Mouse (Mus musculus): Measurements from ENCODE around the gene Spn. TPM values are rescaled to one million over a fixed set of nuclear protein-coding genes. Genes with fewer than 3 reads are reported as not detected.
"Not testable (repeated sequence)": the region's sequence is repeated elsewhere in the genome, so short reads cannot be mapped to it uniquely, and the experiment has no call there.

Gene Spn
- polyA plus RNA-seq, 1 experiment from 2014 or later: 0.10 TPM

DNA sequence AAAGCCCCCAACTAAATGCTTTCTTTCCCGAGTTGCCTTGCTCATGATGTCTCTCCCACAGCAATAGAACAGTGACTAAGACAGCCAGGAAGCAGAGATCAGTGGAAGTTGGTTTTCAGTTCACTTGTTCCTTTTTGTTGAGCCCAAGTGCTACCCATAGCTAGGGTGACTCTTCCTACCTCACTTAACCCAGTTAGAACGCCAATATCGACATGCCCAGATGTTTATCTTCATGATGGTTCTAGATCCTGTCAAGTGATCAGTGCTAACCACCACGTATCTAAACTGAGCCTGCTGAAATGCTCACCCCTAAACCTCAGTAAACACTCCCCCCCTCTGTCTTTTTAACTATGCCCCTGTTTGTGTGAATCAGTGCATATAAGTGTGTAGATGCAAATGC is 38.1 kb downstream of the Spn start:
- H3K36me3 ChIP-seq: no peaks in the 10 kb centered on the region
- no peak for ATAC-seq (ENCODE audit: low FRiP score, low read depth)
- H3K4me2 ChIP-seq (replicated peaks): no peak overlapping the region
- 86% methylated on average over 4 of the region's 4 CpGs for WGBS
- no peak overlapping the region for H3K4me3 ChIP-seq
- no peaks in the 10 kb centered on the region for H3K27me3 ChIP-seq
- no peaks in the 10 kb centered on the region for H3K9me3 ChIP-seq
- no peak overlapping the region for H3K27ac ChIP-seq (replicated peaks)
- H3K9ac ChIP-seq (replicated peaks): no peak overlapping the region
- 0 out of 2 replicates have a peak, but pooled peaks cover 4% of the 10 kb centered on the region for H3K4me1 ChIP-seq

DNA sequence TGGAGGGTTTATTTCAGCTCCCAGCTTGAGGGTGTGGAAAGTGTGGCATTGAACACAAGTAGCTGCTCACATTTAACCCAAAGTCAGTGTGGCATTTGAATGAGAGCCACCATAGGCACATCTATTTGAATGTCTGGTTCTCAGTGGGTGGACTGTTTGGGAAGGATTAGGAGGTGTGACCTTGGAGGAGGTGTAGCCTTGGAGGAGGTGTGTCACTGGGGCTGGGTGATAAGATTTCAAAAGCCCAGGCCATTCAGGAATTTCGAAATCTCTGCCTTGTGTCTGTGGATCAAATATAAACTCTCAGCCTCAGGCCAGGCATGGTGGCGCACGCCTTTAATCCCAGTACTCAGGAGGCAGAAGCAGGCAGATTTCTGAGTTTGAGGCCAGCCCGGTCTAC is 38.7 kb downstream of the Spn start:
- no peak overlapping the region for H3K27ac ChIP-seq (replicated peaks)
- H3K36me3 ChIP-seq: no peaks in the 10 kb centered on the region
- no peak overlapping the region for H3K4me2 ChIP-seq (replicated peaks)
- no peak overlapping the region for H3K4me3 ChIP-seq
- H3K4me1 ChIP-seq: no peaks in the 10 kb centered on the region
- 88% methylated on average over 4 of the region's 4 CpGs for WGBS
- no peaks in the 10 kb centered on the region for H3K27me3 ChIP-seq
- H3K9me3 ChIP-seq: no peaks in the 10 kb centered on the region
- ATAC-seq (ENCODE audit: low FRiP score, low read depth): no peak
- H3K9ac ChIP-seq (replicated peaks): no peak overlapping the region

GRCm38 (mm10) chr7:127098521-127098920 is 39.1 kb downstream of the Spn start:
- no peak overlapping the region for H3K9ac ChIP-seq (replicated peaks)
- no peak overlapping the region for H3K4me2 ChIP-seq (replicated peaks)
- no peak overlapping the region for H3K4me3 ChIP-seq
- no peak for ATAC-seq (ENCODE audit: low FRiP score, low read depth)
- H3K27ac ChIP-seq (replicated peaks): no peak overlapping the region
- no peaks in the 10 kb centered on the region for H3K9me3 ChIP-seq
- whole genome bisulfite sequencing: 86% methylated on average over 5 of the region's 5 CpGs
- no peaks in the 10 kb centered on the region for H3K27me3 ChIP-seq
- no peaks in the 10 kb centered on the region for H3K4me1 ChIP-seq
- no peaks in the 10 kb centered on the region for H3K36me3 ChIP-seq

- Histone ChIP-seq H3K9ac (replicated peaks) (no peak overlapping the region), H3K9me3 (no peaks in the 10 kb centered on the region), H3K27ac (replicated peaks) (no peak overlapping the region), H3K27me3 (no peaks in the 10 kb centered on the region), H3K4me2 (replicated peaks) (no peak overlapping the region), H3K4me1 (no peaks in the 10 kb centered on the region), H3K4me3 (no peak overlapping the region), H3K36me3 (no peaks in the 10 kb centered on the region)
- WGBS: 65% methylated on average over 7 of the region's 7 CpGs
- ATAC-seq (ENCODE audit: low FRiP score, low read depth): no peak
Observed at GRCm38 (mm10) chr7:127096456-127096855, 41.2 kb downstream of the Spn start.

- ATAC-seq (ENCODE audit: low FRiP score, low read depth): no peak
- Histone ChIP-seq H3K4me3 (no peak overlapping the region), H3K9me3 (no peaks in the 10 kb centered on the region), H3K27me3 (no peaks in the 10 kb centered on the region), H3K4me2 (replicated peaks) (no peak overlapping the region), H3K9ac (replicated peaks) (no peak overlapping the region), H3K27ac (replicated peaks) (no peak overlapping the region), H3K4me1 (peaks cover 7% of the 10 kb centered on the region), H3K36me3 (no peaks in the 10 kb centered on the region)
- 84% methylated on average over 3 of the region's 3 CpGs for WGBS
Observed at GRCm38 (mm10) chr7:127093914-127094313, 43.7 kb downstream of the Spn start.

DNA sequence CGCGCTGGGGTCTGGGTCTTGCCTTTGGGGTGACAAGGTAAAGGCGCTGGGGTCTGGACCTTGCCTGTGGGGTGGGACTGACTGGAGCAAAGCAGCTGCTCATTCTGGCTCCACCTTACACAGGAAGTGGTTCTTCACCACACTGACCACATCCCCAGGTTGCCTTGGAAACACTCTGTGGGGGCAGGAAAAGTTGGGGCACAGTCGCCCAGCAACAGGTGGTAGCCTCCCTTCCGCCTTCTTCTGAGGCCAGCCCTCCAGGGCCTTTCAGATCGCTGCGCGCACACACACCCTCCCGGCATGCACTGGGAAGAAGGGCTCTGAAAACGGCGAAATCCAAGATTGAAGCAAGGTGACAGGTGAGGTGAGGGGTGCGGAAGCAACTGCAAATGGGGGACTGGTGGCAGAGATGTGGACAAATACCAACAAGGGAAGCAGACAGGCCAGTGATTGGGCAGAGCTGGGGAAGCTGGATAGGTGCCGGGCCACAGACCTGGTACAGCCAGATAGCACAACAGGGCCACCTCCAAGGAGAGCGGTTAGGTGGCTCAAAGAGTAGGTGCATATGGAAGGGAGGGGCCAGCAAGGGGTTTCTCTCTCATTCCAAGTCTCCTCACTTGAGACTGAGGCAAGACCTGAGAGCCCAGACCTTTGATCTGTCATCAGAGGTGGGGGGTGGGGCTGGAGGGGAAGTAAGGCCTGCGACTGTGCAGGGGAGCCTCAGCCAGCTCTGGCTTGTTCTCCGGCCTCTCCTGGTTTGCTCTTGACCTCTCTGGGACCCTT is 46.3 kb downstream of the Spn start, which contains the start of gene AI467606:
Gene AI467606 (plus strand): TSS at position 246 of the 783 bp plus-strand sequence.
- no peaks in the 10 kb centered on the region for H3K27me3 ChIP-seq
- no peak within 1 kb of the TSS for H3K4me3 ChIP-seq
- H3K27ac ChIP-seq (replicated peaks): no peak within 1 kb of the TSS
- WGBS: 76% methylated on average over 16 of the region's 16 CpGs
- ATAC-seq (ENCODE audit: low FRiP score, low read depth): no peak
- H3K4me1 ChIP-seq: peaks cover 10% of the 10 kb centered on the region
- H3K4me2 ChIP-seq (replicated peaks): no peak within 1 kb of the TSS
- no peaks in the 10 kb centered on the region for H3K9me3 ChIP-seq
- no peak within 1 kb of the TSS for H3K9ac ChIP-seq (replicated peaks)
- H3K36me3 ChIP-seq: no peaks in the 10 kb centered on the region

DNA sequence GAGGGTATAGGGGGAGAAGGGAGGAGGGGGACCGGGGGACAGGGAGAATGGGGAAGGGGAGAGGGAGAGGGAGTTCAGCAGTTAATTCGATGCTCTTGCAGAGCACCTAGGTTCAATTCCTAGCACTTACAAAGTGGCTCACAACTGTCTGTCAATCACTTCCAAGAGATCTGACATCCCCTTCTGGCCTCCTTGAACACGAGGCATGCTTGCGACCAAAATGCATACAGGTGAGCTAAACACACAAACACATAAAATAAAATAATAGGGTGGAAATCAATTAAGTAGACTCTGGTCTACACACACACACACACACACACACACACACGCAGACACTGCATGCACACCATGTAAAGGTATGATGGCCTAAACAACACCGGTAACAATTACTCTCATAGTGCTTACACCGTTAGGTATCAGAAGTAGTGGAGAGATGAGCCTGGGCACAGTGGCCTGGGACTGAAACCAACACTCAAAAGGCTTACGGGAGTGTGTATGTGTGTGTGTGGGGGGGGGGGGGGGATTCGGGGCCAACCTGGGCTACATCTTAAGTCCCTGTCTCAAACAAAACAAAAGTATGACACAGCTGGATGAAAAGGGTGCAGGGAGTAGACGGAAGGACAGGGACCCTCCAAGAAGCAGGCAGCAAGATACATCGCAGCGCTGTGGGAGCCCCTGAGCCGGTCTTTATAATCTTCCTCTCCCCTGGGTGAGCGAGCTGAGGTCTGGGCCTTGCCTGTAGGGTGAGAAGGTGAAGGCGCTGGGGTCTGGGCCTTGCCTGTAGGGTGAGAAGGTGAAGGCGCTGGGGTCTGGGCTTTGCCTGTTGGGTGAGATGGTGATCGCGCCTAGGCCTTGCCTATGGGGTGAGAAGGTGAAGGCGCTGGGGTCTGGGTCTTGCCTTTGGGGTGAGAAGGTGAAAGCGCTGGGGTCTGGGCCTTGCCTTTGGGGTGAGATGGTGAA is 47.2 kb downstream of the Spn start:
- Histone ChIP-seq H3K9me3 (no peaks in the 10 kb centered on the region), H3K27me3 (no peaks in the 10 kb centered on the region), H3K4me3 (no peak overlapping the region), H3K4me2 (replicated peaks) (no peak overlapping the region), H3K4me1 (peaks cover 10% of the 10 kb centered on the region), H3K36me3 (no peaks in the 10 kb centered on the region), H3K27ac (replicated peaks) (no peak overlapping the region), H3K9ac (replicated peaks) (no peak overlapping the region)
- no peak for ATAC-seq (ENCODE audit: low FRiP score, low read depth)
- 84% methylated on average over 19 of the region's 20 CpGs for WGBS

GRCm38 (mm10) chr7:127088901-127089845 is 48.5 kb downstream of the Spn start:
- ATAC-seq (ENCODE audit: low FRiP score, low read depth): no peak
- Histone ChIP-seq H3K27ac (replicated peaks) (no peak overlapping the region), H3K36me3 (no peaks in the 10 kb centered on the region), H3K4me1 (peaks cover 10% of the 10 kb centered on the region), H3K27me3 (no peaks in the 10 kb centered on the region), H3K9ac (replicated peaks) (peak overlapping the region; percentile 34; the same call in 1 of the 2 replicates), H3K4me2 (replicated peaks) (peak overlapping the region; percentile 43), H3K9me3 (no peaks in the 10 kb centered on the region), H3K4me3 (peak overlapping the region; percentile 18; the same call in 1 of the 2 replicates)
- 21% methylated on average over 27 of the region's 27 CpGs for WGBS

- Histone ChIP-seq H3K9me3 (no peaks in the 10 kb centered on the region), H3K27me3 (no peaks in the 10 kb centered on the region), H3K4me1 (peaks cover 10% of the 10 kb centered on the region), H3K36me3 (no peaks in the 10 kb centered on the region), H3K27ac (replicated peaks) (no peak overlapping the region), H3K4me3 (no peak overlapping the region), H3K9ac (replicated peaks) (no peak overlapping the region), H3K4me2 (replicated peaks) (no peak overlapping the region)
- 91% methylated on average over 3 of the region's 3 CpGs for WGBS
- no peak for ATAC-seq (ENCODE audit: low FRiP score, low read depth)
Observed at GRCm38 (mm10) chr7:127088083-127088482, 49.5 kb downstream of the Spn start.

DNA sequence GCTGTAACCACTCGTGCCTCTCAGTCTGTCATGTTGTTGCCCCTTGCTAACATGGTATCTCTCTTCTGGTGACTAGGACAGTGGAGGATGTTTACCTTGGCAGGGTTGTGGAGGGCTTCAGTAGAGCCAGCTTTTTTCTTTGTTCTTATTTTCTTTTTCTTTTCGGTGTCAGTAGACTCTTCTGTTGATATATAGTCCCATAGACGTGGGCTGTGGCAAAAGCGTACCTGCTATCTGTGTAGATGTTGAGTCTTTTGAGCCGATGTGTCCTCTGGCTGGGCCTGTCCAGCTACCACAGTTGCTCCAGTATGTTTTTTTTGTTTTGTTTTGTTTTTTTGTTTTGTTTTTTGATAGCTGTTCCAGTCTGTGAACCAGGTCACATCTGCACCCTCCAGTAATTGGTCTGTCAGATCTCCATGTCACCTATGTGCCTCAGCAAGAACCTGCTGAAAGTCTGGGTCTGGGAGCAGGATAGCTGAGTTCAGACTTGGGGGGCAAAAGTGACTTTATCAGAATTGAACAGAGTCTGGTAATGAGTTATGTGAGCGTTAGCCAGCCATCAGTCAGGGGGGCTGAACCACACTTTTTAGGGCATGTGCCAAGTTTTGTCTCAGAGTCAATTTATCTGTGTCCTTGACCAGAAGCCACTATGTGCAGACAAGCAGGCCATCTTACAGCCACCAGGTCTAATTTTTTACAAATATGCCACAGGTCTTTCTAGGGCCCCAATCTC is 50.2 kb downstream of the Spn start, which contains the start of gene Zg16:
Gene Zg16 (minus strand): TSS at position 51 of the 733 bp plus-strand sequence.
- H3K27me3 ChIP-seq: not testable (repeated sequence)
- 85% methylated on average over 6 of the region's 6 CpGs for WGBS

DNA sequence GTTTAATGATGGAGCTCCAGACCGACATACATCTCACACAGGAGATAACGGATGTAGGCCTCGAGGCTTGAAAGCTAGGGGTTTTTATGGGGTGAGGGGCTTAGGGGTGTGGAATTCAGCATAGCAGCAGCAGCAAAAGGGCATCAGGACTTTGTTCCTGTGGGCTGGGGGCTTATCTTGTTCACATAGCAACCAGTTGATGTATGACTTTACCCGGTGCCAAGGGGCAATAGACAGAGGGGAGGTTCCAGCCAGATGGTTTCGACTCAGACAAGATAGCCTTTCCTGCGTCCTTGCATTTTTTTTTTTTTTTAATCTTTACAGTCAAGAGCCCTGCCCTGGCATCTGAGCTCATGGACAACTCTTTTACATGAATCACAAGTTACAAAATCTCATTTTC is 51.9 kb downstream of the Spn start:
- H3K27me3 ChIP-seq; H3K4me1 ChIP-seq; H3K27ac ChIP-seq (replicated peaks); H3K4me3 ChIP-seq; H3K36me3 ChIP-seq; H3K9me3 ChIP-seq; H3K4me2 ChIP-seq (replicated peaks); H3K9ac ChIP-seq (replicated peaks); ATAC-seq (ENCODE audit: low FRiP score, low read depth): not testable (repeated sequence)
- WGBS: 81% methylated on average over 6 of the region's 6 CpGs

More for the DNA sequence above, 50.2 kb downstream of the Spn start, which contains the start of gene Zg16:
- not testable (repeated sequence) for H3K9ac ChIP-seq (replicated peaks); H3K4me1 ChIP-seq; H3K9me3 ChIP-seq; H3K4me3 ChIP-seq; H3K4me2 ChIP-seq (replicated peaks); H3K27ac ChIP-seq (replicated peaks); ATAC-seq (ENCODE audit: low FRiP score, low read depth); H3K36me3 ChIP-seq
